Mouse (Mus musculus): ENCODE results near the gene Cldn3. TPM values are rescaled to one million over a fixed set of nuclear protein-coding genes. Genes with fewer than 3 reads are reported as not detected.
A peak's percentile ranks its signal among the peaks of the same experiment; 100 is the strongest.
"Not testable (repeated sequence)": the region's sequence is repeated elsewhere in the genome, so short reads cannot be mapped to it uniquely, and the experiment has no call there.

The Cldn3 gene
- total RNA-seq (2021) = under 1 TPM in 1 of 2 experiments, not detected in 1; 0.22 TPM

DNA sequence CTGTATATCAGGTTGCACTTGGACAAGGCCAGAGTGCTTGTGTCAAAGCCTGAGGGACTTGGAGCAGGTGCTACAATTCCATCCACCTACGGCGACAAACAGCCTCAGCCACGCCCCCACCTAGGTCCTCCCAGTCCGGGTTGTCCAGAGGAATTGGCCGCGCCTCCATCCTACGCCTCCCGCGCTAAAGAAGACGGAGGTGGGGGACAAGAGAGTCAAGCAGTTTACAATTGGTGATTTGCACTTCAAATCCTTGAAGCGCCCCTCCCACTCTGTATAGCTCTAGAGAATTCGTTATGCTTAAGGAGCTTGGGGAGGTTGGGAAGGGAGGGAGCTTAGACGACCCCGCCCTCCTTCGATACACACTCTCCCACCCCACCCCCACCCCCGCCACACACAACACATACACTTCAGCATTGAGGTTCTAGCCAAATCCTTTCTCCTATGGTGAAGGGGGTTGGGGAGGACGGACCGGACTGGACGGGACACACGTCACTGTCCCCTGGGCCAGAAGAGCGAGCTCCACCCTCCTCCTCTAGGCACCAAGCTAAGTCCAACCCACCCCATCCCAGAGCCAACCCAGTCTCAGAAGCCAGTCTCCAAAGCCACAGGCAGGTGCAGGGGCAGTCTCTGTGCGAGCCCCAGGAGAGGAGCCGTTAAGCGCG lies at the start of gene Cldn3:
Gene Cldn3 (plus strand): TSS at position 582 of the 665 bp plus-strand sequence.
- DNase-seq = peak; percentile 35 to 44
- intact Hi-C loops (cut with DNase I) = no loop called here

DNA sequence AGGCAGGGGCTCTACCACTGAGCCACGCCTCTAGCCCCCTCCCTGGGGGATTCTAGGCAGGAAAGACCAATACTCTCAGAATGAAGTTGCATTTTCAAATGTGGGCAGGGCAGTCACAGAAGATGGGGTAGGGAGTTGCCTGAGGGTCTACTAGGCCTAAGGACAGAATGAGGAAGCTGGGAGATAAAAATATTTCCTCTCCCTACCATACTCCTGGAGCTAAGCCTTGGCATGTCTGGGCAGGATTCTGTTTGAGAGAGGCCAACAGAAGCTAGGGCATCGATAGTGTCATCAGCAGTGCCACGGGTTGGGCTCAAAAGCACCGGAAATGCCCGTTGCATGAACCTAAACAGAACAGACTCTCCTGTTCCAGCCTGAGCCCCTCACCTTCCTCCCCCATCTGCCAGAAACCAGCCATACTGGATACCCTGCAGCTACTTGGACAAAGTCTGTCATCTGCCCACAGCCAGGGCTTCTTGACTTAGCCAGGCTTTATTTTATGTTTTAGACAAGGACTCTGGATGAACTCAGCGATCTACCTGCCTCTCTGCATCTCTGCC lies 49.3 kb upstream of the Cldn3 start:
- no peak for DNase-seq
- intact Hi-C loops (cut with DNase I) = no loop called here

DNA sequence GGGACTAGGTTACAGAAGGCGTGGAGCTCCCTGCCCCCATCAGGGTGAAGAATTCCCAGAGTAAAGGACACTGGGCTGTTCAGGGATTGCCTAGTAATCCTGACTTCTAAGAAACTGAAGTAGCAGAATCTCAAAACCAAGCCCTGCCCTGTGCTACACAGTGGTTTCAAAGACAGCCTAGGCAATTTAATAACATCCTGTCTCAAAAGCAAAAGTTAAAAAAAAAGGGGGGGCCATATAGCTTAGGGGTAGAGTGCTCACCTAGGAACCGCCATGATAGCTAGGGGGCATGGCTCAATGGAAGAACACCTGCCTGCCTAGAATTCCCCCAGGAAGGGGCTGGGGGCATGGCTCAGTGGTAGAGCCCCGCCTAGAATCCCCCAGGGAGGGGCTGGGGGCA lies 46.9 kb upstream of the Cldn3 start:
- intact Hi-C loops (cut with DNase I) = no loop called here
- DNase-seq = no peak

DNA sequence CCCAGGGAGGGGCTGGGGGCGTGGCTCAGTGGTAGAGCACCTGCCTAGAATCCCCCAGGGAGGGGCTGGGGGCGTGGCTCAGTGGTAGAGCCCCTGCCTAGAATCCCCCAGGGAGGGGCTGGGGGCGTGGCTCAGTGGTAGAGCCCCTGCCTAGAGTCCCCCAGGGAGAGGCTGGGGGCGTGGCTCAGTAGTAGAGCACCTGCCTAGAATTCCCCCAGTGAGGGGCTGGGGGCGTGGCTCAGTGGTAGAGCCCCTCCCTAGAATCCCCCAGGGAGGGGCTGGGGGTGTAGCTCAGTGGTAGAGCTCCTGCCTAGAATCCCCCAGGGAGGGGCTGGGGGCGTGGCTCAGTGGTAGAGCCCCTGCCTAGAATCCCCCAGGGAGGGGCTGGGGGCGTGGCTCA lies 46.5 kb upstream of the Cldn3 start:
- intact Hi-C loops (cut with DNase I) = not testable (repeated sequence)

DNA sequence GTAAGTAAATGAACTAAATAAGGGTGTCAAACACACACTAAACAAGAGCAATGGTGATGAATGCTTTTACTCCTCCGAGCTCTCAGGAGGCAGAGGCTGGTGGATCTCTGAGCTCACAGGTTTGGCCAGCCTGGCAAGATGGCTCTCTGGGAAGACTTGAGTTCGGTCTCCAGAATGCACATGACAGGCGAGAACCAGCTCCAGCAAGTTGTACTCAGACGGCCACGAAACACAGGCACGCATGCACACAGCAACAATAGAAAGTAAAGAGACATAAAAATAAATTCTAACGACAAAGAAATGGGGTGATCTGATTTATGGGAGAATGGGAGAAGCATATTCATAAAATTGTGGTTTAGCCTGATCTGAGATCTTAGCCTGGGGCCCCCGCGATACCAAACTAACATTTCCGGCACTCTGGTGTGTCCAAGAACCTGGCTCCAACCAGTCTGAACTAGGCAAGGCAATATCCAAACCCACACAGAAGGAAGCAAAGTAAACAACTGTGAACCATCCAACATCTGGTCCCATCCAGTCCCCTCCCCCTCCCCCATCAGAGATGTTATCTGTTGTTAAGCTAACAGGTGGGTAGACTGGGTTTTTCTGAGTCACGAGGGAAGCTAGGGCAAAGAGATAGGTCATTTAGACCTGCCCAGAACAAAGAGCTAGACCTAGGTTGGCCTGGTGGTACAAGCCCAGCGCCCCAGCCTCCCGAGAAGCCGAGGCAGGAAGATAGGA lies 44.4 kb upstream of the Cldn3 start:
- intact Hi-C loops (cut with DNase I) = no loop called here
- DNase-seq = no peak

More for the DNA sequence above, 46.5 kb upstream of the Cldn3 start:
- not testable (repeated sequence) for DNase-seq

DNA sequence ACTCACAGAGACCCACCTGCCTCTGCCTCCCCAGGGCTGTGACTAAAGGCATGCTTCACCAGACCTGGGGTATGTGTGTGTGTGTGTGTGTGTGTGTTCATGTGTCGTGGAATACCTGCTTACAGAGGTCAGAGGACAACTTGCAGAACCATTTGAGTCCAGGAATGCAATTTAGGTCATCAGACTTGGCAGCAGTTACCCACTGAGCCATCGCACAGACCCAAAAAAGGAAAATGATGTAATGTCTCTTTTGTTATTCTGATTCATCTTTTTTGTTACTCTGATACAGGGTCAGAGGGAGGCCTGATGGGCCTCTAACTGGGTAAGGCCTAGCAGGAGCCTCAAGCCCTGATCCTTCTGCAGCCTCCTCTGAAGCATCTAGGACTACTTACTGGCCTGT lies 43.3 kb upstream of the Cldn3 start:
- intact Hi-C loops (cut with DNase I) = no loop called here

DNA sequence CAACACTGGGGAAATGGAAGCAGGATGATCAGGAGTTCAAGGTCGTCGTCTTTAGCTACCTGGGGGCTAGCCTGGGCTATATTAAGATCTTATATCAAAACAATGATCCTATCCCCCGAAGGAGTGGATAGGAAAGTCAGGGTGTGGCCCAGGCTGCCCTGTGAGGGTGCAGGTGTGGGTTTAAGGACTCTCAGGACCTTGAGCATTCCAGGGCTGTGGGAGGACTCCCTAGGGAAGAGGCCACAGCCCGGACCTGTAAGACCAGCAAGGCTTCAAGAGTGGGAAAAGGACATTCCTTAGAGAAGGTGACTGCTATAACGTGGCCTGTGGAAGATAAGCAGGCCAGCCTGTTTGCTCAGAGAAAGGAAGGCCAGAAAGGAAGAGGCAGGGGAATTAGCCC lies 41.8 kb upstream of the Cldn3 start:
- DNase-seq = no peak
- intact Hi-C loops (cut with DNase I) = no loop called here

More for the DNA sequence above, 43.3 kb upstream of the Cldn3 start:
- DNase-seq = no peak

DNA sequence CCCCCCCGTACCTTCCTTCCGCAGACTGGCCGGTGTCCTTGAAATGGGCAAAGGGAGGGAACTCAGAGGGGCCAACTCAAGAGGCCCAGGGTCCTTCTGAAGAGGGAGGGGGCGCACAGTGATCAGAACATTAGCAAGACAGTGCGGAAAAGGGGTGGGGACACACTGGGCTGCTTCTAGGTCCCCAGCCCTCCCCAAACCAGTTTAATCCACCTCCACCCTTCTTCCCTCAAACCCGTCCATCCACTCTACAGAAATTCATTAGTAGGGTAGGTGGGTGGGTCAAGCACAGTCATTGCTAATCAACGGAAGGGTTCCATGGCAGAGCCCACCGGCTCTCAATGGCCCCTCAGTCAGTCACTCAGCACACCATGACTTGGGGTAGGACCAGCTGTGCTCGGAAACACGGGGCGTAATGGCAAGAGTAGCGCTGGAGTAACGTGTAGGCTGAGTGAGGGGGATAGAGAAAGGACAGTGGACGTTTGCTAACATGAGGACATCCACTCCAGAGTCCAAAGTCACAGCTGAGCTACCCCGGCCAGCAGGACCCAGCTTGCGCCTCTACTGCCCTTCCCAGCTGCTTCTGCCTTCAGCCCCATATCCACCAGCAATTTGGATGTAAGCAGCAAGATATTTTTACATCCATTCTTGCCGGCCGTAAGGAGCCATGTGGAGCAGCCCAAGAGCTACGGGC lies 40.6 kb upstream of the Cldn3 start:
- DNase-seq = no peak
- intact Hi-C loops (cut with DNase I) = no loop called here

DNA sequence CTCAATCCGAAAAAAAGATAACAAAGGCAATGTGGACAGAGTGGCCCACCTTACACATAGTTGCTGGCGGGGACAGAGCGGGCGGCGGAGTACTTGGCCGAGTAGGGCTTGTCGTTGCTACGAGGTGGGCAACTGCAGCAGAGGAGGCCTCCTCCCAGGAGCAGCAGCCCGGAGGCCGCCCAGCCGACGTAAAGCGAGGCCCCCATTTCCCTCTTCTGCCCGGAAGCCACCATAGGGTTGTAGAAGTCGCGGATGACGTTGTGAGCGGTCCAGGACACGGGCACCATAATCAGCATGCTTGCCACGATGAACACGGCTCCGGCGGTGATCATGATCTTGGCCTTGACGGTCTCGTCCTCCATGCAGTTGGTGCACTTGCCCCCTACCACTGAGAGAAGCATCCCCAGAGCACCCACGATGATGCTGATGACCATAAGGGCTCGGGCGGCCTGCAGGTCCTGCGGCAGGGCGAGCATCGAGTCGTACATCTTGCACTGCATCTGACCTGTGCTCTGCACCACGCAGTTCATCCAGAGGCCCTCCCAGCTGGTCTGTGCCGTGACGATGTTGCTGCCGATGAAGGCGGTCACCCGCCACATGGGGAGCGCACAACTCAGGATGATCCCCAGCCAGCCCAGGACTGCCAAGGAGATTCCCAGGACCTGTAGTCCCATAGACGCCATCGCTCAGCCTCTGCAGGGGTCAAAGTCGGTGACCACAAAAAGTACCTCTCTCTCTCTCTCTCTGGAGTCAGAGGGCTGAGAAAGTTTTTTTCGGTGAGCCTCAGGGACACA lies 39.8 kb upstream of the Cldn3 start:
- intact Hi-C loops (cut with DNase I) = no loop called here
- no peak for DNase-seq

DNA sequence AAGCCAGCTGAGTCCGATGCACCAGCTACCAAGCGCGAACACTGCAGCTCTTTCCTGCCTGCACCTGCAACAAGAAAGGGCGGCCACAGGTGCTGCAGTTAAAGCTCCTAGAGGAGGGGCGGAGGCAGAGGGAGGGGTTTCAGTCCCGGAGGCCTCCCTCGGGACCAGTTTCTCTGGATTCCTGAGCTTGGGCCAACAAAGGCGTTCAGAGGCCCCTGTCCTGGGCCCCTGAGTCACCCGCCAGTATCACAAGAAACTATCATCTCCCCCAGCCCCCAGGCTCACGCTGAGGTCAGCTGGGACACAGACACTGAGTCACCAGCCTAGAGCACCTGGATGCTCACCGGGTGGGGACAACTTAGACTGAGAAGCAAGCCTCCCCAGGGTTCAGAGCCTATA lies 39.2 kb upstream of the Cldn3 start, which contains the start of gene Cldn4:
Gene Cldn4 (minus strand): TSS at position 78 of the 399 bp plus-strand sequence.
- no peak for DNase-seq
- intact Hi-C loops (cut with DNase I) = no loop called here

DNA sequence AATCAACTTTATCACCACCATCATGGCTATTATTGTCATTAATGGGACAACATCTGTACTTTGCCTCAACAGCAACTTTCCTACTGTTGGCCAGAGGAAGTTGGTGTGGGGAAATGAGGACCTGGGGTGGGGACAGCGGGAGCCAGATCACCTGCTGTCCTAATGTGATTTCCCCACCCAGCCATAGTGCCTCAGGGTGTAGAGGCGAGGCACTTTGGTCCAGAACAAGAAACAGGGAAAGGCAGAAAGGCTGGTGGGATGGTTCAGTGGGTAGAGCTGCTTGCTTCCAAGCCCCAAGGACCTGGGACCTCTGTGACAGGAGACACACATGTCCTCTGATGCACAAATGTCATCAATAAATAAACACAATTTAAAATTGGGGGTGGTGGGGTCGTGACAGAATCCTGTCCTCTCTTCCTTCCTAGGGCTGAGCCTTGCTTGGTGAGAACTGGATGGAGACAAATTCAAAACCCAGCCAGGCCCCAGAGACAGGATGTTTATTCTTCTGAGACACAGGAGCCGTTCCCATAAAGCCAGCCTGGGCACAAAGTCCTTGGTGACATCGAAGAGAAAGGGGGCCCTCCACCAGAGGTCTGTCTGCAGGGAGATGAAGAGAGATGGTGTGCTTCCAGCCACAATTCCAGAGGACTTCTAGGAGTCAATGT lies 38.5 kb upstream of the Cldn3 start:
- DNase-seq = no peak
- intact Hi-C loops (cut with DNase I) = no loop called here

DNA sequence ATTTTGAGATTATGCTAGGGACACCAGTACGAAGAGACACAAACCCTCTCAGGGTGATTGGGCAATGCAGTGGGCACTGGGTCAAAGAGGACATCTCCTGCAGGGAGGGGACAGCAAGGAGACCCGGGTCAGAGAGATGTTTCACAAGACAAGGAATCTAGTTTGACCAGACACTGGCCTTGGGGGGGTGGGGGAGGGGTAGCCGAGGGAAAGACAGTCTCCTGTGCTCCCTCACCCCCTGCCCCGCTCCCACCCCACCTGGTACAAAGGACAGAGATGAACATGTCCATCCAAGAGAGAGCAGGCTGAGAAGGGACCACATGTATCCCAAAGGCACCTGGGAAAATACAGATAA lies 38.0 kb upstream of the Cldn3 start:
- no peak for DNase-seq
- intact Hi-C loops (cut with DNase I) = no loop called here

DNA sequence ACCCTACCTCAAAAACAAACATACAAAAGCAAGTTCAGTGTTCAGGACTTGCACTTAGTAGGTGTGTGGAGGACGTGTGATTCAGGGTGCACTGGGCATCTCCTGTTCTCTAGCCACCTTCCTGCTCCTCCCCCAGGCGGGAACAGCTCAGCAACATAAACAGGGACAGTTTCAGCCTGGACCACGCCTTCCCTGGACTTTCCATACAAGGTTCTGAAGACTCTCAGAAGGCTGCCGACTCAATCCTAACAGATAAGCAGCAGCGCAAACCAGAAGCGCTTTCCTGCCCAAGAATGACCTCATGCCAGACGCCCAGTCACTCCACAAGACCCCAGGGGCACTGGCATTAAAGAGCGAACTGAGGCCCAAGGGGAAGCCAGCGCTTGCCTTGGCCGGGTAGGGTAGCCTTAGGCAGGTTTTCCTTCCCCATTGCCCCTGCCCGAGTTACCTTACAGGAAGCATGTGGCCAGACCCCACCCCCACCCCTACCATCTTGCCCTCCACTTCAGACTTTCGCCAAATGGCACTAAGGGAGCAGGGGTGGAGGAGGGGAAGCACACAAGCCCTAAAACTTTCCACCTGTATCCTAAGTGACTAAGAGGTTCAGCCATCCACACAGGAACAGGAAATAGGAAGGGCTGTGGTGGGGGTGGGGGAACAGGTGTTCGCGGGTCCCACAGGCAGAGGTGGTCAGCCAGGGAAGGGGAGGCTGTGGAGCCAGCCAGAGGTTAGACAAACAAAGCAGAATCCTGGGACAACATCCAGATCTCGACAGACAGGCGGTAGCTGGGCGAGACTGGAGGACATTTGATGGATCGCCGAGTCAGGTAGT lies 34.7 kb upstream of the Cldn3 start:
- intact Hi-C loops (cut with DNase I) = no loop called here
- no peak for DNase-seq

DNA sequence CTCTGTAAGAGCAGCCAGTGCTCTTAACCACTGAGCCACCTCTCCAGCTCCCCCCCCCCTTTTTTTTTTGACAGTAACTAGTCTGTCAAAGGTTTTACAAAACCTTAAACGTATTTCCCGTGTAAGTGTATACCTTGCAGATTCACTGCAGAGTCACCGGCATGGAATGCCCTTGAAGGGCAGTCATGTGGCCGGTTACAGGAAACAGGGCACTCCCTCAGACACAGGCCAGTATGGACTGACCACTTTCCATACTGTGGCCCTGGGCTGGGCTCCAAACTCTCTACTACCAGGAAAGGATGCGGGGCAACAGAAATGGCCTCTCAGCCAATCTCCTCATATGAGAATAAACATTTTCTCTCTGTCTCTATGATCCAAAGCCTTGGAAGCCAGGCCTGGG lies 30.5 kb upstream of the Cldn3 start:
- intact Hi-C loops (cut with DNase I) = no loop called here

DNA sequence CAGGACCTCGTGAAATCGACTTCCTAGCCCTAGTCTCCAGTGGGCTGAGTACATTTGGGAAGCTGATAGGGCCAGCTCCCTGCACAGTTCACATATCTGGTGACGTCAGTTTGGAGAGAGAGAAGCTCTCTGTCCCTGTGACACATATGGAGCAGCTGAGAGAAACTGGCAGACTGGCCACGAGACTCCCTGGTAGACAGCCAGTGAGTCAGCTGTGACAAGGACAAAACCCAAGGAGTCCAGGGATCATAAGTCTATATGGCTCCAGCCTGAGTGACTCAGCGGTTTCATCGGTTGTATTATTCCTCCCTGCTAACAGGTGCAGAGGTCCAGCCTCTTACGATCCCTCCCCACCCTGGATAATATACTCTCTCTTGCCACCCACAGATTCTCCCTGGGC lies 26.9 kb upstream of the Cldn3 start:
- intact Hi-C loops (cut with DNase I) = no loop called here
- peak; percentile 37 to 59 for DNase-seq

More for the DNA sequence above, 30.5 kb upstream of the Cldn3 start:
- no peak for DNase-seq

DNA sequence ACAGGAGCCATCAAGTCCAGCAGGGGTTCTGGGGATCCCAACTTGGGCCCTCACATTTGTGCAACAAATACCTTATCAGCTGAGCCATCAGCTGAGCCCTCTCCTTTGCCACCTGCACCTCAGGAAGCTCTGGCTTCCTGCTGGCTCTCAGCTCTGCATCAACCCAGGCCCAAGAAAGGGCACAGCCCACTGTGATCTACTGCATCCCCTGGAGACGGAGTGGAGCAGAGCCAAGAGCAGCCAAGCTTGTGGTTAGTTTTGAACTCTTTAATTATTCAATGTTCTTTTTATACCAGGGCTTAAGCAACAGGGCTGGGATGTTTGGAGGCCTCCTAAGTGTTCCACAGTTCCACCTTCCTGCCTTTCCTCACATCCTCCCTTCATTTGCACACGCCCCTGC lies 25.6 kb upstream of the Cldn3 start:
- DNase-seq = no peak
- intact Hi-C loops (cut with DNase I) = no loop called here

DNA sequence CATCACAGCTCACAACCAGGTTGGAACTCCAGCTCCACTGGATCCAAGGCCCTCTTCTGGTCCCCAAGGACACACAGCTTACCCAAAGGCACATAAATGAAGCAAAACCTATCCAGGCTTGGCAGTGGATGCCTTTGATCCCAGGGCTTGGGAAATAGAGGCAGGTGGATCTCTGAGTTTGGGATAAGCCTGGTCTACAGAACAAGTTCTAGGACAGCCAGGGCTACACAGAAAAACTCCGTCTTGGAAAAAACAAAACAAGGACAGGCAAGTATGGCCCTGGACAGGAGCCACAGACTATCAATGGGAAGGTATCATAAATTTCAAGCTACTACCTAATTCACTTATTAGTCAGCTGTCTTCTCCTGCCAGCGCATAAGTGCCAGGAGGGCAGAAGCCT lies 24.5 kb upstream of the Cldn3 start:
- DNase-seq = no peak
- intact Hi-C loops (cut with DNase I) = no loop called here

DNA sequence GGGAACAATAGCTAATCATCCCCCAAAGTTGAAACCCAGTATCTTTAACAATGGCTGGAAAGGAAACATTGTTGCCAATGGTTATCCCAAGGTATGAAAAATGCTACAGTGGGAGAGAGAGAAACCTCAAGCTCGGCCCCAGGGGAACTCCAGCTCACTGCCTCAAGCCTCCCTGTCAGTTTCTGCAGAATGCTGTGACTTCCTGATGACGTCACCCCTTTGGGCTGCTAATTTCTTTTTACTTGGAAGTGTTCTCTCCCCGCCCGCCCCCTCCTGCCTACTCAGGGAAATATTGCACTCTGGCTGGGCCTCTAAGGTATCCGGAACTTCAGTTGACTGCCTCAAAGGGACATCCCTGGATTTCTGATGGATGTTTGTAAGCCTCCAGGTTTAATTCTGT lies 22.5 kb upstream of the Cldn3 start:
- peak in 1 of 2 experiments; percentile 18 for DNase-seq
- intact Hi-C loops (cut with DNase I) = no loop called here

DNA sequence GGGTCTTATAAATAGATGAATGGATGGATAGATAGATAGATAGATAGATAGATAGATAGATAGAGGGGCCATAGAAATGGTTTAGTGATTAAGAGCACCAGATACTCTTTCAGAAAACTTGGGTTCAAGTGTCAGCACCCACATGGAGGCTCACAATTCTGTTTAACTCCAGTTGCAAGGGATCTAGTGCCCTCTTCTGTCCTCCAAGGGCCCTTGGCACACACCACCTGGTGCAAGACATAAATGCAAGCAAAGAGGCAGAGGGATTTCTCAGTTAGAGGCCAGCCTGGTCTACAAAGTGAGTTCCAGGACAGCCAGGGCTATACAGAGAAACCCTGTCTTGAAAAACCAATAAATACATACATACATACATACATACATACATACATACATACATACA lies 21.4 kb upstream of the Cldn3 start:
- intact Hi-C loops (cut with DNase I) = loop anchor here (1.0 to 5.0 kb wide), 3 partner anchors 30 to 217 kb away; partner anchors contain the start of gene Eln
- DNase-seq = not testable (repeated sequence)

Data from heart, postnatal 36 days (tissue).